In the genomic region with DNA sequence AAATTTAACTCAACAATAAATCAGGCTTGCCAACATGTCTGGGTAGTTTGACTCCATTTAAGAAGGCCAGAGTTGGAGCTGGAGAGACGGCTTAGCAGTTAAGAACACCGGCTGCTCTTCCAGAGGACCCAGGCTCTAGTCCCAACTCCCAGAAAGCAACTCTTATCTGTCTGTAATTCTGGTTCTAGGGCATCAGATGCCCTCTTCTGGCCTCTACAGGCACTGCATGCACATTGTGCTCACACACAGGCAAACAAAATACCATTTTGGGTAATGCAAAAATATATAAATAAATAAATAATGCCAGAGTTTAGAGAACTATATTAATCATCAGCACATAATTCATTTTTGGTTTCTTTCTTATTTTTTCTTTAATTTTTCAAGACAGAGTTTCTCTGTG, we compare ENCODE assay signal across 24 mouse cellular contexts. TPM values are rescaled to one million over a fixed set of nuclear protein-coding genes. Genes with fewer than 3 reads are reported as not detected.
A peak's percentile ranks its signal among the peaks of the same experiment; 100 is the strongest.
DNase-seq lines count a peak whose midpoint lies in the region; ATAC-seq and TF ChIP-seq lines count a peak whose summit lies in the region.
"Had no signal": no experiment of that assay in that cellular context is flagged by ENCODE, and none has a peak within 500 bp of the region (broad histone marks: within the 10 kb centered on the region; RNA-seq: fewer than 3 reads in every experiment).

No protein-coding gene starts in this region.

- no peak for TF ChIP-seq EP300 in heart, postnatal 0 days (IDR thresholded peaks at IDR 0.05; ENCODE audit: low read depth)

- no peaks in the 10 kb centered on the region for H3K4me1 ChIP-seq in heart, postnatal 0 days (ENCODE audit: control insufficient read depth, insufficient read depth)
- no peaks in the 10 kb centered on the region for H3K4me1 ChIP-seq in midbrain, postnatal 0 days (ENCODE audit: insufficient read depth, low read length)
- H3K4me1 ChIP-seq in midbrain, embryonic 10.5 days: no peaks in the 10 kb centered on the region
- H3K4me1 ChIP-seq: embryonic facial prominence, embryonic 15.5 days; forebrain, embryonic 10.5 days; heart, embryonic 10.5 days; intestine, embryonic 15.5 days; limb, embryonic 12.5 days had no signal

- H3K9me3 ChIP-seq in heart, postnatal 0 days (replicated peaks; ENCODE audit: control insufficient read depth, low read length): no peaks in the 10 kb centered on the region
- no peaks in the 10 kb centered on the region for H3K9me3 ChIP-seq in midbrain, postnatal 0 days (ENCODE audit: low read length)
- no peaks in the 10 kb centered on the region for H3K9me3 ChIP-seq in midbrain, embryonic 10.5 days (replicated peaks)
- H3K9me3 ChIP-seq: embryonic facial prominence, embryonic 15.5 days; forebrain, embryonic 10.5 days; heart, embryonic 10.5 days; hindbrain, embryonic 13.5 days; intestine, embryonic 15.5 days; limb, embryonic 12.5 days had no signal

- ATAC-seq in heart, postnatal 0 days (ENCODE audit: insufficient read depth, low read depth): no peak
- ATAC-seq in midbrain, postnatal 0 days (ENCODE audit: low FRiP score): no peak
- ATAC-seq: intestine, embryonic 15.5 days had no signal

- H3K27me3 ChIP-seq in heart, postnatal 0 days (ENCODE audit: control insufficient read depth, insufficient read depth, low read length): no peaks in the 10 kb centered on the region
- H3K27me3 ChIP-seq in midbrain, postnatal 0 days (ENCODE audit: insufficient read depth, low read length): no peaks in the 10 kb centered on the region
- no peaks in the 10 kb centered on the region for H3K27me3 ChIP-seq in midbrain, embryonic 10.5 days (ENCODE audit: low read depth, poor library complexity, severe bottlenecking)
- H3K27me3 ChIP-seq: embryonic facial prominence, embryonic 15.5 days; hindbrain, embryonic 13.5 days; intestine, embryonic 15.5 days; limb, embryonic 12.5 days had no signal

- WGBS in heart, postnatal 0 days: 90% methylated on average over 2 of the region's 2 CpGs
- 96% methylated on average over 2 of the region's 2 CpGs for WGBS in midbrain, postnatal 0 days
- WGBS in midbrain, embryonic 10.5 days: 94% methylated on average over 2 of the region's 2 CpGs

- H3K27ac ChIP-seq in heart, postnatal 0 days (ENCODE audit: low read depth): no peak overlapping the region
- H3K27ac ChIP-seq in midbrain, postnatal 0 days (ENCODE audit: low read depth, low read length): no peak overlapping the region
- H3K27ac ChIP-seq in midbrain, embryonic 10.5 days (replicated peaks): no peak overlapping the region
- H3K27ac ChIP-seq: embryonic facial prominence, embryonic 15.5 days; forebrain, embryonic 10.5 days; heart, embryonic 10.5 days; hindbrain, embryonic 13.5 days; intestine, embryonic 15.5 days; limb, embryonic 12.5 days had no signal

- H3K36me3 ChIP-seq in heart, postnatal 0 days (replicated peaks; ENCODE audit: control insufficient read depth, insufficient read depth, low read length): no peaks in the 10 kb centered on the region
- no peaks in the 10 kb centered on the region for H3K36me3 ChIP-seq in midbrain, postnatal 0 days (ENCODE audit: insufficient read depth, low read length)
- no peaks in the 10 kb centered on the region for H3K36me3 ChIP-seq in midbrain, embryonic 10.5 days
- H3K36me3 ChIP-seq: embryonic facial prominence, embryonic 15.5 days; forebrain, embryonic 10.5 days; heart, embryonic 10.5 days; hindbrain, embryonic 13.5 days; intestine, embryonic 15.5 days; limb, embryonic 12.5 days had no signal

- no peak overlapping the region for H3K4me2 ChIP-seq in heart, postnatal 0 days (ENCODE audit: low read depth, low read length)
- H3K4me2 ChIP-seq in midbrain, postnatal 0 days (ENCODE audit: low read depth, low read length, poor library complexity, severe bottlenecking): no peak overlapping the region
- H3K4me2 ChIP-seq: embryonic facial prominence, embryonic 15.5 days; hindbrain, embryonic 13.5 days; intestine, embryonic 15.5 days; limb, embryonic 12.5 days; midbrain, embryonic 11.5 days had no signal

- no peak overlapping the region for H3K9ac ChIP-seq in heart, postnatal 0 days (replicated peaks; ENCODE audit: low read depth, low read length)
- H3K9ac ChIP-seq in midbrain, postnatal 0 days (replicated peaks; ENCODE audit: low read length, poor library complexity, severe bottlenecking): no peak overlapping the region
- H3K9ac ChIP-seq: embryonic facial prominence, embryonic 15.5 days; hindbrain, embryonic 13.5 days; intestine, embryonic 15.5 days; limb, embryonic 12.5 days had no signal

- 0 out of 2 replicates have a peak, but pooled peaks have one; percentile 5 for TF ChIP-seq CTCF in heart, postnatal 0 days (IDR thresholded peaks at IDR 0.05; ENCODE audit: low read depth)
- TF ChIP-seq CTCF in midbrain, postnatal 0 days (IDR thresholded peaks at IDR 0.05): peak; percentile 15; the same call in 1 of the 2 replicates

- no peak overlapping the region for H3K4me3 ChIP-seq in heart, postnatal 0 days (ENCODE audit: low read depth, low read length)
- no peak overlapping the region for H3K4me3 ChIP-seq in midbrain, postnatal 0 days (ENCODE audit: low read depth, low read length)
- H3K4me3 ChIP-seq in midbrain, embryonic 10.5 days: no peak overlapping the region
- H3K4me3 ChIP-seq: embryonic facial prominence, embryonic 15.5 days; forebrain, embryonic 10.5 days; heart, embryonic 10.5 days; hindbrain, embryonic 13.5 days; intestine, embryonic 15.5 days; limb, embryonic 12.5 days had no signal

- no peak for DNase-seq in heart, postnatal 0 days (ENCODE audit: low spot score)
- DNase-seq in heart, adult 9 months (ENCODE audit: low spot score in 2 of 2): no peak
- DNase-seq in midbrain, postnatal 0 days (ENCODE audit: low spot score): no peak
- no peak for DNase-seq in midbrain, embryonic 10.5 days (ENCODE audit: low spot score)
- DNase-seq in R1 (ENCODE audit: low read depth, low spot score): peak; percentile 72
- DNase-seq in cerebellum, adult 11-12 months: no peak
- DNase-seq in cerebellum, adult 9-10 months: no peak
- DNase-seq in testis, postnatal 14 days (ENCODE audit: low spot score): no peak
- DNase-seq: cerebellum, adult 8-10 months; embryo, embryonic 11 days; gastrocnemius, postnatal 14 days; heart, postnatal 14 days; kidney, postnatal 14 days; layer of hippocampus, adult 9-11 months; lung, postnatal 36 days; right cerebral cortex, postnatal 25 days; thymus, postnatal 4 days had no signal

RNA-seq across cellular contexts. Expression of a gene that starts 15.2 kb away (rescaled TPM):
- total RNA-seq in heart, postnatal 0 days (2014; rRNA removed; ENCODE audit: low replicate concordance): 0.73 and 1.7 TPM in 2 replicates
- polyA plus RNA-seq in heart, postnatal 0 days (2015; fragmentation: Nextera tagmentation; extraction: Ambion mirVana): 0.38 and 0.63 TPM in 2 replicates
- total RNA-seq in midbrain, postnatal 0 days (2014; rRNA removed): 0.28 and 3.2 TPM in 2 replicates
- polyA plus RNA-seq in midbrain, postnatal 0 days (2015; fragmentation: Nextera tagmentation; extraction: Ambion mirVana): 0.39 and 0.44 TPM in 2 replicates
- 1.2 TPM in 2 replicates for polyA plus RNA-seq in midbrain, embryonic 10.5 days (2016; fragmentation: Nextera tagmentation; extraction: Ambion mirVana)

RNA-seq across cellular contexts. Expression of a gene that starts 29.3 kb away (rescaled TPM):
- total RNA-seq in heart, postnatal 0 days (2014; rRNA removed; ENCODE audit: low replicate concordance): 146 and 167 TPM in 2 replicates
- polyA plus RNA-seq in heart, postnatal 0 days (2015; fragmentation: Nextera tagmentation; extraction: Ambion mirVana): 68.3 and 68.5 TPM in 2 replicates
- 96.0 and 143 TPM in 2 replicates for total RNA-seq in midbrain, postnatal 0 days (2014; rRNA removed)
- 68.2 and 69.4 TPM in 2 replicates for polyA plus RNA-seq in midbrain, postnatal 0 days (2015; fragmentation: Nextera tagmentation; extraction: Ambion mirVana)
- polyA plus RNA-seq in midbrain, embryonic 10.5 days (2016; fragmentation: Nextera tagmentation; extraction: Ambion mirVana): 54.9 and 58.2 TPM in 2 replicates
